Mouse (Mus musculus) liver, adult (tissue): ENCODE measurements around the gene Med21.

ENCODE experiments used
- GATA4 ChIP-seq: IDR thresholded peaks from 2 replicates; pipeline ENCODE4 v1.6.1; 2014; ENCODE audit warnings: mild to moderate bottlenecking, low read length; ENCODE audit not compliant: insufficient replicate concordance

Gene Med21

DNA sequence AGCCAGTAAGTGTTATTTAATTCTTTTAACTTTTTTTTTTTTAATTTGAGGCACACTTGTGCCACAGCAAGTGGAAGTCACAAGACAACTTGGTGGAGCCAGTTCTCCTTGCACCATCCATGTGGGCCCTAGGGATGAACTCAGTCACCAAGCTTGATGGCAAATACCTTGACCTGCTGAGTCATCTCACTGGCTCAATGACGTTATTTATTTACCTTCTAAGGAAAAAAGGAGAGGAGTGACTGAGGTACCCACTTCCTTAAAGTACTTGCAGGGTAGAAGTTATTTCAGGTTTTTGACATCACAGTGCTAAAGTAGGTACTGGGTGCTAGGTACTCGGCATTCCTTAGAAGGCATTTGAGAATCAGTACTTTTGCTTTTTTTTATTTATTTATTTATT, 23.1 kb downstream of the Med21 start:
- no peak for TF ChIP-seq GATA4

DNA sequence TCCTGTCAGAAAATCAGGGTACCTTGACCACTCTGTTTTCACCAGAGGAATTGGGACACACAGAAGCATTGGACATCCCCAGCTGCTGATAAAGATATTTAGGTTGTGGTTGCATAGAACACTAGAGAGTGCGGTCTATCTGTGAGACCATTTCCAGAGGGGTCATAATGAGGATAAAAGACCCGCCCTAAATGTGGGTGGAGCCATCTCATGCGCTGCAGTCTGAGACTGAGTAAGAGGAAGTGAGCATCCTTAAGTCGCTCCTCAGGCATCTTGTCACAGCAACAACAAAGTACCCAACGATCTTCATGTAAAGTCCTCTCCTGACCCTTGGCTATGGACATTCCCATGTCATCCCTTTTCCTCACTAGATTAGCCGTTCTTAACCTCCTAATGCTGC, 24.5 kb downstream of the Med21 start:
- TF ChIP-seq GATA4: no peak

- no peak for TF ChIP-seq GATA4
Observed at GRCm38 (mm10) chr6:146668606-146669005, 26.3 kb downstream of the Med21 start.

DNA sequence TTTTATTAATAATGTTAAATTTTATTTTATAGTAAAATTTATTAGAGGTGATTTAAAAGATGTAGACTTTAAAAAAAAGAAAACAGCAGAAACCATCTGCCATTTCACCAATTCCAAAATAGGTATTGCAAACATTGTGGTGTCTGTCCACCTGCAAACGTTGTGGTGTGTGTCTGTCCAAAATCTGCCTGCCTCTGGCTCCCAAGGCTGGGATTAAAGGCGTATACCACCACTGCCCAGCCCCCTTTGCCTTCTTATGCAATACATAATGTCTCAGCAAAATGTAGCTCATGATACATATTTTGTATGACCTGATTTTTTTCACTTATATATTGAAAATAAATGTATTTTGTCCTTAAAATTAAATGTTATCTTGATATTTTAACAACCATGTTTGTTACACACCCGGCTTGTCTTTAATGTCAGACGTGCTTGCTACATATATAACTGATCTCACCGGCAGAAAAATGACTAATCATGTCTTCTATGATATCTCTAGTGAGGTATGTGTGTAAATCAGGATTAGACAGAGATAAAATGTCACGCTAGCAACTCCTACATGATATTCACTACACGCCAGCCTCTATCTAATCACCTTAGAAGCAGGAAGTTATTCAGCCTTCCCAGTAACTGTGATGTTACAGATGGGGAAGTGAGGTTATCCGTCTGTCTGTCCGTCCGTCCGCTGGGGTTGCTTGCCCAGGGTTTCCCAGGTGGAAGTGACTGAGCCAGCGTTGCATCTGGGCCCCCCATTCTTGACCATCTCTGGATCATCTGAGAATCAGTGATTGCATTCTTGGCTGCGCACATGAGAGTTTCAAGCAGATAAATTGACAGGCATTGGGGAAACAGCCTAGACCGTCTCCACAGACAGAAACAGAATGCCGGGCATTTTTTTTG, 28.9 kb downstream of the Med21 start:
- TF ChIP-seq GATA4: no peak

GRCm38 (mm10) chr6:146672106-146672505, 29.8 kb downstream of the Med21 start:
- TF ChIP-seq GATA4: no peak

DNA sequence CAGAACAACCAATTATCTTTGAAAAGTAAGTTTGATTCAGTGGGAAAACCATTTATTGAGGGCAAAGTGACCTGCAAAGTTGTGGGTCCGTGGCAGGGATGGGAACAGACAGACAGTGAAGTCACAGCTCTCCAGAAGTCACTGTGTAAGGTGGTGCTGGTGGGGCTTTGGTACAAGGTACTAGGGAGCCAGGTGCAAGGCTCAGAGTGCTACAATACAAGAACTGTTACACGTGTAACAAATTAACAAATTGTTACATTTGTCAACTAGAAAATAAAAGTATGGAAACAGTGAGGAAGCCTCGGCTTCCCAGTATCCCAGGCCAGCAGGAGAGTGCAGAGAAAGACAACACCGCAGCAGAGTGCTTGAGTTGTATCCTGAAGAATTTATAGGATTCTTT, 31.3 kb downstream of the Med21 start:
- no peak for TF ChIP-seq GATA4

DNA sequence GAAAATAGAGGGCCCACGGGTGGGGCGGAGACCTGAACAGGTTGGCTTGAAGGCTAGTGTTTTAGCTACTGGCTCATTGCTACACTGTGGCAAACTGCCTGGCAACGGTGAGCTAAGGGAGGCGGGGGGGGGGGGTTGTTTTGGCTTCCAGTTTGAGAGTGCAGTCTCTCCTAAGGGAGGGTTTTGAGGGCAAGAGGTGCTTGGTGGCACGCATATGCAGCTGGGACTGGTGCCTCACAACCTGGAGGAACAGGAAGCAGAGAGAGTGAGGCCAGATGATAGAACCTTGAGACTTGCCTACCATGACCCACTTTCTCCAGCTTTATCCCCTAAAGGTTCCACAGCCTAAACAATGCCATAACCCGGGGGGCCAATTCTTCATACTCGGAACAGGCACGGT, 32.1 kb downstream of the Med21 start:
- no peak for TF ChIP-seq GATA4

- no peak for TF ChIP-seq GATA4
Observed at GRCm38 (mm10) chr6:146674881-146675536, 32.7 kb downstream of the Med21 start.

GRCm38 (mm10) chr6:146676904-146677303, 34.6 kb downstream of the Med21 start:
- TF ChIP-seq GATA4: no peak

GRCm38 (mm10) chr6:146678136-146679070, 36.1 kb downstream of the Med21 start:
- TF ChIP-seq GATA4: no peak

DNA sequence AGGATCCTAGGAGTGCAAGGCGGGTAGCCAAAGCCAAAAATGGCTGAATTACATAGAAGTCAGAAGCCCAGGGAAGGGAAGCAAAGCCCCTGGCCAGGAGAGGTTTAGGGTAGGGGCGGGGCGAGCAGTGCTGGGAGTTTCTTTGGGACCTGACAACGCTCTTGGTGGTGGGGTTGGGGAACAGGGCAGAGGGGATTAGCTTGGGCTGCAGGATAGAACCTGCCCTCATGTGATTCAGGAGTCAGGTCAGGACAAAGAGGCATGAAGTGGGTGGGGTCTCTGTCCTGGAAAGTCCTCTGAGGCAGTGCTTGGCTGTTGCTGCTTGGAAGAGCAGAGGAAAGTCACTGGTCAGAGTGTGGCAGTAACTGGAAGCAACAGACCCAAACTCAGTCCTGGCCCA, 41.5 kb downstream of the Med21 start:
- TF ChIP-seq GATA4: no peak

DNA sequence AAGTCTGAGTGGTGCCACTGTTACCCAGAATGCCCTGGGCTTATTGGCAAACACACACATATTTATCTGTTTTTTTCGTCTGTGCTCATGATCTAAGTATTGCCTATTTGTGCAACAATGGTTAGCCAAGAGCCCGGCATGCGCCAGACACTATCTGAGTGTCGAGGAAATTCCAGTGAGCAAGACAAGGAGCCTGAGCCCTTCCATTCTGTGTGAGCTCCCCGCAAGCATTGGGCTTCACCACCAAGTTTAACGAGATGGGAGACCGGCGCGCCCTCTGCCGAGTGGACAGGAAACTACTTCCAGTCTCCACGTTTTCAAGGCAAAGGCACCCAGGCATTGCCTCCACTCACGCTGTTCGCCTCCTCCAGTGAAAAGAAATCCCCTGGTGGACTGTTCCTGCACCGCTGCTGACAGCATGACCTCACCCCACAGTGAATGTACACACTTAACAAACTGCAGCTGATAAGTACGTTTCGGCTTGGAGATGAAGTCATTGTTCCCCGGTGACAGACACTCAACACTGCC, 43.5 kb downstream of the Med21 start:
- TF ChIP-seq GATA4: no peak

GRCm38 (mm10) chr6:146686463-146687196, 44.3 kb downstream of the Med21 start:
- no peak for TF ChIP-seq GATA4

- no peak for TF ChIP-seq GATA4
Observed at GRCm38 (mm10) chr6:146688010-146688409, 45.7 kb downstream of the Med21 start.

DNA sequence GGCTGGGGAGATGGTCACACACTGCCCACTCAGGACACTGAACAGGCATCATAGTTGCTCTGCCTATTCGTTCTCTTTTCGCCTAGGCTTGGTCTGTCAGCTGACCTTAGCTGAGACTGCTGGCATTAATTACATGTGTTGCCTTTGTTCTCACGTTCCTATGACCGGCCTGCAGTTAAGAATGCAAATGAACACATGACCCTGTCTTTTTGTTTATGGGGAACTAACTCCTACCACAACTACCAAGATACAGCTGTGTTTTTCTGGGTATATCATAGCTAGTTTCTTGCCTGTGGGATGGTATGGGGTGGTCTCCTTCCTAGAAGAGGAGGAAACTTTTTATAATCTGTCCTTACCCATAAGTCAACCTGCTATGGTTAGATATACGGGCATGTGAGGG, 46.5 kb downstream of the Med21 start:
- no peak for TF ChIP-seq GATA4

GRCm38 (mm10) chr6:146697767-146698166, 55.4 kb downstream of the Med21 start:
- no peak for TF ChIP-seq GATA4
